Mouse (Mus musculus): ENCODE results near the gene Sync. TPM values are rescaled to one million over a fixed set of nuclear protein-coding genes. Genes with fewer than 3 reads are reported as not detected.

Sync gene
- total RNA-seq, 1 experiment from 2014 or later: 1.7 TPM

Small RNAs within 50 kb of the gene (microRNA-seq; reads per million reads assigned to microRNA genes)
- gene Gm22994: 0 reads per million in 2 experiments

Other genes starting within 250 kb of the Sync start
- 23.8 and 25.9 TPM in 2 replicates for gene Rnf19b, start 229.3 kb upstream of the Sync start, total RNA-seq (2021)
- gene Tmem54, start 182.1 kb upstream of the Sync start, total RNA-seq (2021): not detected in 2 replicates
- gene Hpca, start 165.6 kb upstream of the Sync start, total RNA-seq (2021): 1.2 and 5.1 TPM in 2 replicates
- gene Fndc5, start 150.6 kb upstream of the Sync start, total RNA-seq (2021): 13.1 and 18.0 TPM in 2 replicates
- 24.5 and 30.0 TPM in 2 replicates for gene S100pbp, start 97.9 kb upstream of the Sync start, total RNA-seq (2021)
- gene Yars, start 97.9 kb upstream of the Sync start, total RNA-seq (2021): 72.1 and 85.5 TPM in 2 replicates
- 14.5 and 16.5 TPM in 2 replicates for gene C77080, start 26.2 kb upstream of the Sync start, total RNA-seq (2021)
- 122 and 139 TPM in 2 replicates for gene Rbbp4, start 47.8 kb downstream of the Sync start, total RNA-seq (2021)
- 42.2 and 46.4 TPM in 2 replicates for gene Zbtb8os, start 48.1 kb downstream of the Sync start, total RNA-seq (2021)
- 8.1 and 9.0 TPM in 2 replicates for gene Zbtb8a, start 90.5 kb downstream of the Sync start, total RNA-seq (2021)
- 0.15 and 0.30 TPM in 2 replicates for gene Zbtb8b, start 153.2 kb downstream of the Sync start, total RNA-seq (2021)
- 52.3 and 55.7 TPM in 2 replicates for gene Bsdc1, start 174.0 kb downstream of the Sync start, total RNA-seq (2021)
- not detected in 2 replicates for gene Tssk3, start 203.4 kb downstream of the Sync start, total RNA-seq (2021)
- not detected in 2 replicates for gene Fam229a, start 203.6 kb downstream of the Sync start, total RNA-seq (2021)
- gene Marcksl1, start 226.0 kb downstream of the Sync start, total RNA-seq (2021): 78.9 and 81.4 TPM in 2 replicates